Mouse (Mus musculus) bone marrow, adult 2 months (tissue): Measurements from ENCODE around the gene Gfra1. TPM values are rescaled to one million over a fixed set of nuclear protein-coding genes. Genes with fewer than 3 reads are reported as not detected.

Experiments
- H3K27ac ChIP-seq: fragments of 200-500 bp; 2 replicates; pipeline ENCODE4 v1.5.1; 2012; ENCODE audit warnings: low read depth, mild to moderate bottlenecking, control low read depth, inconsistent platforms, low read length; ENCODE audit not compliant: control insufficient read depth, poor library complexity, insufficient read depth
- H3K4me1 ChIP-seq: fragments of 200-500 bp; 2 replicates; pipeline ENCODE4 v1.6.1; 2011; ENCODE audit warnings: low read length; ENCODE audit not compliant: control insufficient read depth, insufficient read depth
- H3K4me3 ChIP-seq: fragments of 200-500 bp; replicated peaks from 2 replicates; pipeline ENCODE3; 2011; ENCODE audit warnings: mild to moderate bottlenecking, low read depth, low read length, control low read depth; ENCODE audit not compliant: control insufficient read depth
- CTCF ChIP-seq: fragments of 200-500 bp; IDR thresholded peaks from 2 replicates; pipeline ENCODE4 v1.5.1; 2011; ENCODE audit warnings: low read length, control low read depth; ENCODE audit not compliant: control insufficient read depth, insufficient read depth
- POLR2A ChIP-seq: fragments of 200-500 bp; IDR thresholded peaks from 2 replicates; pipeline ENCODE4 v1.6.1; 2011; ENCODE audit warnings: low read depth, mild to moderate bottlenecking, control low read depth, low read length, borderline replicate concordance; ENCODE audit not compliant: control insufficient read depth
- WGBS: fragments of 180-500 bp; shearing (Covaris S2); methylation state at CpG from one replicate; pipeline ENCODE4 v1.1.7; 2018; 5-methylcytosine and 5-hydroxymethylcytosine counted together
- polyA plus RNA-seq: library from polyadenylated mRNA; stranded (reverse); fragments of >200 nt; gene quantifications from 2 replicates; pipeline ENCODE4 v1.2.4, GENCODE M21; 2011; ENCODE audit warnings: low replicate concordance; ENCODE audit not compliant: missing spikeins, insufficient read depth, insufficient read length

The Gfra1 gene
- polyA plus RNA-seq, 1 experiment, result 2.4 TPM

GRCm38 (mm10) chr19:58396604-58396984 is 59.1 kb downstream of the Gfra1 start:
- 82% methylated on average over 4 of the region's 4 CpGs for WGBS
- Histone ChIP-seq H3K4me1 (no peaks in the 10 kb centered on the region; the same call in 1 of the 2 replicates), H3K27ac (no peak overlapping the region), H3K4me3 (no peak overlapping the region)
- TF ChIP-seq POLR2A, result no peak
- no peak for TF ChIP-seq CTCF

- WGBS, result 77% methylated on average over 16 of the region's 16 CpGs
- no peak overlapping the region for H3K27ac ChIP-seq
- no peaks in the 10 kb centered on the region; the same call in 1 of the 2 replicates for H3K4me1 ChIP-seq
- H3K4me3 ChIP-seq, result no peak overlapping the region
- no peak for TF ChIP-seq CTCF
- TF ChIP-seq POLR2A, result no peak
Measured at GRCm38 (mm10) chr19:58395785-58396603, 59.7 kb downstream of the Gfra1 start.

- Histone ChIP-seq H3K4me3 (no peak overlapping the region), H3K27ac (no peak overlapping the region), H3K4me1 (peaks cover 2% of the 10 kb centered on the region)
- TF ChIP-seq CTCF, result no peak
- 70% methylated on average over 7 of the region's 7 CpGs for WGBS
Measured at GRCm38 (mm10) chr19:58393121-58393520, 62.6 kb downstream of the Gfra1 start.

- TF ChIP-seq CTCF (no peak), POLR2A (no peak)
- H3K4me3 ChIP-seq, result no peak overlapping the region
- H3K4me1 ChIP-seq, result peaks cover 2% of the 10 kb centered on the region
- no peak overlapping the region for H3K27ac ChIP-seq
- 77% methylated on average over 5 of the region's 5 CpGs for WGBS
Measured at GRCm38 (mm10) chr19:58391796-58392195, 63.9 kb downstream of the Gfra1 start.

GRCm38 (mm10) chr19:58389466-58389865 is 66.2 kb downstream of the Gfra1 start:
- H3K27ac ChIP-seq, result peak overlapping the region; percentile 37
- peaks cover 2% of the 10 kb centered on the region for H3K4me1 ChIP-seq
- TF ChIP-seq POLR2A (no peak), CTCF (no peak)
- 6% methylated on average over 8 of the region's 8 CpGs for WGBS
- no peak overlapping the region for H3K4me3 ChIP-seq

- peak overlapping the region; percentile 37; the same call in 1 of the 2 replicates for H3K27ac ChIP-seq
- peaks cover 2% of the 10 kb centered on the region for H3K4me1 ChIP-seq
- TF ChIP-seq CTCF (no peak), POLR2A (no peak)
- H3K4me3 ChIP-seq, result no peak overlapping the region
- 70% methylated on average over 18 of the region's 18 CpGs for WGBS
Measured at GRCm38 (mm10) chr19:58388851-58389447, 66.8 kb downstream of the Gfra1 start.

- no peaks in the 10 kb centered on the region for H3K4me1 ChIP-seq
- no peak overlapping the region for H3K4me3 ChIP-seq
- TF ChIP-seq CTCF (no peak), POLR2A (no peak)
- H3K27ac ChIP-seq, result no peak overlapping the region
- WGBS, result 80% methylated on average over 3 of the region's 3 CpGs
Measured at GRCm38 (mm10) chr19:58383273-58383672, 72.4 kb downstream of the Gfra1 start.

GRCm38 (mm10) chr19:58382535-58382934 is 73.2 kb downstream of the Gfra1 start:
- H3K4me1 ChIP-seq, result peaks cover 2% of the 10 kb centered on the region; the same call in 1 of the 2 replicates
- no peak overlapping the region for H3K27ac ChIP-seq
- H3K4me3 ChIP-seq, result no peak overlapping the region
- TF ChIP-seq CTCF (no peak), POLR2A (no peak)
- 92% methylated on average over 7 of the region's 7 CpGs for WGBS
